Mouse (Mus musculus): ENCODE data around the gene Cdc5l. TPM values are rescaled to one million over a fixed set of nuclear protein-coding genes. Genes with fewer than 3 reads are reported as not detected.
A peak's percentile ranks its signal among the peaks of the same experiment; 100 is the strongest.
"Not testable (repeated sequence)": the region's sequence is repeated elsewhere in the genome, so short reads cannot be mapped to it uniquely, and the experiment has no call there.

The Cdc5l gene
- total RNA-seq (2021): 10 to 100 TPM; 38.0 to 43.4 TPM
- long read RNA-seq, experiment 1, transcript Cdc5l-201 (16 exons, 3,027 nt): major isoform, 26 of 30 reads
- long read RNA-seq, experiment 1, partial matches to known transcripts: 2 of 30 reads
- long read RNA-seq, experiment 1, other reads (novel, unspliced or antisense): 2 of 30 reads
- long read RNA-seq, experiment 2, transcript Cdc5l-201 (16 exons, 3,027 nt): major isoform, 18 of 22 reads
- long read RNA-seq, experiment 2, partial matches to known transcripts: 3 of 22 reads
- long read RNA-seq, experiment 2, other reads (novel, unspliced or antisense): 1 of 22 reads

DNA sequence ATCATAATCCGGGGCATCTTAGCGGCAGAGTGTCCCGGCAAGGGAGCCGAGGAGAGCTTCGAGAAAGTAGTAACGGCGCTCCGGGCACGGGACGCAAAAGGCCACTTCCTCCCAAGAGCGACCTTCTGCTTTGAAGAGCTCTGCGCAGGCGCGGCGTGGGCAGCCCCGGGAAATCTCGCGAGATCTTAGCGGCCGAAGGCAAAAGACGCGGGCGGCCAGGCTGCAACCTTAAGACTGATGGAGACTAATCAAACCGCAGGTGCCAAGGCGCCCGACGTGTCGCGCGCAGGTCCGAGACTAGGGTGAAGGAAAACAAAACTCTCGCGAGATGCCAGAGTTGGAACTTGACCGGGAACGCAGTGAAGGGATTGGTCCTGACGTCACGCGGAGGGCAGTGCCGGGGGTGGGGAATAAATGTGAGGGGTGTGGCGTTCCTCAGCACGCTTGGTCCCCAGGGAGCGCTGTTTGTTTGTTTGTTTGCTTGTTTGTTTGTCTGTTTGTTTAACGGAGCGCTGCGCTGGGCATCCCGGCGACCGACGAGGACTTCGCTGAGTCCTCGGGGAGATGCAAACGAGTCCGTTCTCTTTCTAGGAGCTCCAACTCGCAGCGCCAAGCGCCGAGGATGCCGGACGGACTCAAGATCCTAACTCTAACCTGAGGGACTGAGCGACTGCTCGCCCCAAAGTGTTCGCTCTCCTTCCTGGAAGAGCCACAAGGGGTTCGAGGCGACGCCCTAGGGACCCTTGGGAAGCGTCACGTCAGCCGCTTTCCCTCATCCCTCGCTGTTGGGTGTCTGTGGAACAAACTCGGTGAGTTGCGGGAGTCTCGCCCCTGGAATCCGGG is at the start of gene Cdc5l:
TSS of gene Cdc5l (minus strand) at position 319 of the 843 bp plus-strand sequence.
- intact Hi-C loops (cut with DNase I): no loop called here
- DNase-seq: peak; percentile 97

DNA sequence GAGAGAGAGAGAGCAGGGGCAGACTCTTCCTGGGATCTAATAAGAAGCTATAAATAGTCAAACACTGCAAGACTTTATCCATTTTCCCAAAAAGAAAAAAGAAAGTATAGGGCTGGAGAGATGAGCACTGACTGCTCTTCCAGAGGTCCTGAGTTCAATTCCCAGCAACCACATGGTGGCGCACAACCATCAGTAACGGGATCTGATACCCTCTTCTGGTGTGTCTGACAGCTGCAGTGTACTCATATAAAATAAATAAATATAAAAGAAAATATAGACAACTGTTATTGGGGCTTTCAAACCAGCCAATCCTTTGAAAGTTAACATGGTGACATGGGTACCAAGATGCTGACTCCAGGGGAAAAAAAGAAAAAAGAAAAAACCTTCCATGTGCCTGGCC is 46.9 kb upstream of the Cdc5l start:
- intact Hi-C loops (cut with DNase I): no loop called here
- no peak for DNase-seq

DNA sequence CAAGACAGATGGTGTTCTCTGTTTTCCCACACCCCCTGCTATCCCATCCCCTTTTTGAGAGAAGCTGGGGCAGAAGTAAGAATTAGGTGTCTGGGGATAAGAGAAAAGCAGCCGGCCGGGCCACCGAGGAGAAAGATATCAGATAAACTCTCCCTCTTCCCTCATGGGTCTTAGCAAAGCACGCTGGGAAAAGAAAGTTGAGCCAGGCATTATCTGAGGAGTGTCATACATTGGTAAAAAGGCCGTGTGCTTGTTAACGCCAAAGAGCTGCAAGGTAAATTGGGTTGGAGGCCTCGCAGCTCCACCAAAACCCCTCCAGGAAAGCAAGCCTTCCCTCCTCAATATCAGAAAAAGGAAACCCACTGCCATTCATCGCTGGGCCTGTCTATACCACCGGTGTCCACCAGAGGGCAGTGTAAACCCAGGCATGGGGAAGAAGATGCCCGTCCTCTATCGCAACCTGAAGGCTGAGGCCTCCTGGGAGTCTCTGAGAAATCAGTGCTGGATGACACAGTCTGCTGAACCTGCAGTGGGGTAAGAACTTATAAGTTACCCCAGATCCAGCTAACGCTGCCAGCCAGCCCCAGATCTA is 44.8 kb upstream of the Cdc5l start:
- intact Hi-C loops (cut with DNase I): loop anchor here (1.0 to 5.0 kb wide), 2 partner anchors 74 to 164 kb away; no protein-coding TSS in a partner anchor
- peak; percentile 79 to 89 for DNase-seq

DNA sequence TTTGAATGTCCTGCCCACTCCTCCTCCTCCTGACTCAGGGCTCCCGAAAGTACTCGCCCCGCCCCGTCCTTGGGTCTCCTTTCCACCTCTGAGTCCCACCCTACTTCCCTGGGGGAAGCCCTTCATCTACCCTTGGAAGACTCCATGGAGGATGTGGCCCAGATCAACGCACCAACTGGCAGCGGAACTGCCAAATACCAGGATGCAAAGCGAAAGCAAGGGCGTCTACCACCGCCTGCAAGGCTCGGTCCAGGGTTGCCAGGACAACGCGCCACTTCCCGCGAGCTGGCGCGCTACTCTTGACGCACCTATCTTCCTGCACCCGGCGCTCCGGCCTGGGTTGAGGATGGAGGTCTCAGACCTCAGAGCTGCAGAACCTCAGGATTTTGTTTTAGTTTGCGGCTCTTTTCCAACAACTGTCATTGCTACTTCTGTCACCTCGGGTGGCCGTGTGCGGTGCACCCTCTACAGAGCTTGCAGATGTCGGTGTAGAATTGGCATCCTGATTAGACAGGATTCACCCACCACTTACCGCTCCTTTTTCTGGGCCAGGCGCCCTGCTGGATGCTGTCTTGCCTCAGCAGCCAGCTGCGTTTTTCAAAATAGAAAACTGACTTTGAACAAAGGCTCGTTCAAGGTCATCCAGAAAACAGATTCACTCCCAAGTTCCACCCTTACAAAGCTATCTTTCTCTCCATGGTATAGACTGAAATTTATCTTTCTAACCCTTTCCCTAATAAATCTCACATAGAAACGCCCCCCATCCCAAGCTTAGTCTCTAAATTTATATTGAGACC is 41.3 kb upstream of the Cdc5l start, which contains the start of gene Spats1:
TSS of gene Spats1 (minus strand) at position 747 of the 797 bp plus-strand sequence.
- intact Hi-C loops (cut with DNase I): loop anchor here (5.0 kb wide), 1 partner anchor 167 kb away; no protein-coding TSS in a partner anchor
- peak; percentile 43 to 59 for DNase-seq

DNA sequence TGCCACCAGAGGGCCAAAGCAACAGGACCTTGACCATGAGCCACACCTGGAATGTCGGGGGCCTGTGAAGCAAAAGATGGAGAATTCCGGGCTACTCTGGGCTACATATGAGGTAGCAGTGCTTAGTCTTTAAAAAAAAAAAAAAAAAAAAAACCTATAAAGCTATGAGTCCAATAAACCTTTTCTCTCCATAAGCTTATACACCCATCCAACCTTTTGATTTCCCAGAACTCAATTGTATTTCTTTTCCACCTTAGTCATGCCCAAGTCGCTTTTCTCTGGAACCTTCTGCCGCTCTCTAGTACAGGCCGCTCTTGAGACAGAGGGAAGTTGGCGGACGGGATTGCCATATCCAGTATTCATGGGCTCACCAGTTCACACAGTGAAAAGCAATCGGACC is 40.6 kb upstream of the Cdc5l start:
- intact Hi-C loops (cut with DNase I): no loop called here

DNA sequence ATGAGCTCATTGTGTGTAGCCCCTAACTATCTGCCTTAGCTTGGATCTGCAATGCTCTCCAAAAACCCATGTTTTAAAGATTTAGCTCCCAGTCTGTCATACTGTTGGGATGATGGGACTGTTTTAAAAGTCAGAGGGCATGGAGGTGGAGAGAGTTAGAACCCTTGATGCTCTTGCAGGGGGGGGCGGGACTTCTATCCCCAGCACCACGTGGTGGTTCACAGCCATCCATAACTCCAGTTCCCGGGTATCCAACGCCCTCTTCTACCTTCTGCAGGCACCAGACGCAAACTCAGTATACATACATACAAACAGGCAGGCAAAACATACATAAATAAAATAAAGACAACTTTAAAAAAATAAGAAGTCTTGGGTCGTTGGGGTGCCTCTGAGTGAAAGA is 40.1 kb upstream of the Cdc5l start:
- no peak for DNase-seq
- intact Hi-C loops (cut with DNase I): no loop called here

More for the DNA sequence above, 40.6 kb upstream of the Cdc5l start:
- DNase-seq: no peak

DNA sequence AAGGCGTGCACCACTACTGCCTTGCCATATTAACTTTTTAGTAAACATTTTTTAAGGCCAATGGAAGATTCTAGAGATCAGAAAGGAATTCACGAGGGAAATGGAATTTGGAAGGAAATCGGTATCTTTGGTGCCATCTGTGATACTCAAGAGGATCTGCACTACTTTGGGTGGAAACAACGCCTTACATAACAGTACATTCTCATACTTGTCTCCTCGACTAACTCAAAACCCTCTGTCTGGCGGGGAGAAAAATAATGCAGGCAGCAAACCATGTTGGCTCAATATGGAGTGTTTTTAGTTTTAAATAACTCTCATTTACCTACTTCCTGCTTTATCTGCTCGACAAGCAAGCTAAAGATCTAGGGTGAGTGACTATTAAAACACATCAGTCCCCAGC is 37.2 kb upstream of the Cdc5l start:
- DNase-seq: no peak
- intact Hi-C loops (cut with DNase I): no loop called here

DNA sequence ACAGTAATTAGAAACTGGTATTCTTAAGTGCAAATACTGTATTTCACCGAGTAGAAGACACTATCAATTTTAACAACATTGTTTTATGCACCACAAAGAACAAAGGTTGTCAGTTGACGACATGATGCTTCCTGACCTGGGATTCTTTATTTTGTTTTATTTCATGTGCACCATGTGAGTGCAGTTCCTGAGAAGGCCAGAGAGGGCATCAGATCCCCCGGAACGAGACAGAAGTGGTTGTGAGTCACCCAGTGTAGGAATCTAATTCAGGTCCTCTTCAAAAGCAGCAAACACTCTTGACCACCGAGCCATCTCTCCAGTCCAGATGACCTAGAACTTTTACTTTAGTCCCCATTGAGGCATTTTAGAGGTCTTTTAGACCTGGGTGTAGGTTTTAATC is 34.8 kb upstream of the Cdc5l start:
- intact Hi-C loops (cut with DNase I): no loop called here
- DNase-seq: no peak

DNA sequence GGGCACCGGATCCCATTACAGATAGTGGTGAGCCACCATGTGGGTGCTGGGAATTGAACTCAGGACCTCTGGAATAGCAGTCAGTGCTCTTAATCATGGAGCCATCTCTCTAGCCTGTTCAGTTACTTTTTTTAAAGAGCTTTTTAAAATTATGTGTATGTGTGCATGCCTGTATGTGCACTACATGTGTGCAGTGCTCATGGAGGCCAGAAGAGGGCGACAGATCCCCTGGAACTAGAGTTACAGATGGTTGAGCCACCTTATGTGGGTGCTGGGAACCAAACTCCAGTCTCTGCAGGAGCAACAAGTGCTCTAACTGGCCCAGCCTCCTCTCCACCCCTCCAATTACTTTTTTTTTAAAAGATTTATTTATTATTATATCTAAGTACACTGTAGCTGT is 33.2 kb upstream of the Cdc5l start:
- no peak for DNase-seq
- intact Hi-C loops (cut with DNase I): no loop called here

DNA sequence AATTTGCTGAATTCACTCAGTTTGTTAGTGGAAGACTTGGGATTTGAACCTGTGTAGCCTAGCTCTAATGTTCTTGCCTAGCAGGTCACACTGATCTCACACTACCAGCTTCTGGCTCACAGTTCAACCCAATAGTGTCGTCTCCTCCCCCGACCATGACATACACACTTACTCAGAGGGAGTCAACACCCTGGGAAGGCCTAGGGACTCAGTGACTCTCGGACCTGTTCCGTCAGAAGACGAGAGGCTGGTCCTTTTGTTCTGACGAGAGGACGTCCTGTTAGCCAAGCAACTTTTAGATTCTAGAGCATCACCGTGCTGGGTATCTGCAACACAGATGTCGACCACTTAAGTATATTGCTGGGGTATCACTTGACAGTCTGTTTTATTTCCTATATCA is 30.7 kb upstream of the Cdc5l start:
- intact Hi-C loops (cut with DNase I): no loop called here
- no peak for DNase-seq

DNA sequence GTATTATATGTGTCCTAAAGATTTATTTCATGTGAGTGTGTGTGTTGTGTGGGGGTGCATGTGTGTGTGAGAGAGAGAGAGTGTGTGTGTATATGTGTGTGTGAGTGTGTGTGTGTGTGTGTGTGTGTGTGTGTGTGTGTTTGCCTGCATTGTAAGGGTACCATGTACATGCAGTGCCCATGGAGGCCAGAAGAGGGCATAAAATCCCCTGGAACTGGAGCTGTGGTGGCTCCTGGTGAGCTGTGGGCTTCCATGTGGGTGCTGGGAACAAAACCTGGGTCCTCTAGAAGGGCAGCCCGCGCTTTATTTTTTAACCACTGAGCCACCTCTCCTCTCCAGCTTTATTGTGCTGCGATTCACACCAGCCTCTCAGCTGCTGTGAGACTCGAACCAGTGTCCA is 29.0 kb upstream of the Cdc5l start:
- intact Hi-C loops (cut with DNase I): no loop called here
- no peak for DNase-seq

DNA sequence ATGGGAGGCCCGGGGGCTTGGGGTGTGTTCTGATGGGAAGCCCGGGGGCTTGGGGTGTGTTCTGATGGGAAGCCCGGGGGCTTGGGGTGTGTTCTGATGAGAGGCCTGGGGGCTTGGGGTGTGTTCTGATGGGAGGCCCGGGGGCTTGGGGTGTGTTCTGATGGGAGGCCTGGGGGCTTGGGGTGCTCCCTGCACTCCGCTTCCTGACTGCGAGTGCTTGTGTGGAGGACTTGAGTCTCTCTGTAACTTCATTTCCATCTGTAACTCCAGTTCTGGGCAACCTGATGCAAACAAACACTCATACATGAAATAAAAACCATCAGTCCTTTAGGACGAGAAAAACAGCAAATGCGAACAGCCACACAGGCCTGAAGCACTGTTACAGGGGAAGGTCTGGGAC is 25.5 kb upstream of the Cdc5l start:
- intact Hi-C loops (cut with DNase I): no loop called here
- no peak for DNase-seq

DNA sequence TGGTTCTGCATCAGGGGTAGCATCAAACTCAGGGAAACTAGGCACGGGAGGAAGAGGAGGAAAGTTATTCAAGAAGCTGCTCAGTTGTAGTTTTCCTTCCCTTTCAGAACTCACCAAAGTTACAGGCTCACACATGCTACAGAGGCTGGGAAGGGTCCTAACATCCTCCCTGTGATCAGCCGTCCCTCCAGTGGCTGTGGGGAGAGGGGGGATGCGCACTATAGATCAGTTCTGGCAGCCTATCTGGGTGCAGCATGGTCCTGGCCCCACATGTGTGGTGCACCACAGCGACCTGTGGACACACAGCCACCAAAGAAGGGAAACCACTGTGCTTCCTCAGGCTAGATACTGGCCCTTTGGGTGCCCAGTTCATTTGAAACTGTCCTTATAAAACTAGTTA is 25.0 kb upstream of the Cdc5l start:
- no peak for DNase-seq
- intact Hi-C loops (cut with DNase I): no loop called here

DNA sequence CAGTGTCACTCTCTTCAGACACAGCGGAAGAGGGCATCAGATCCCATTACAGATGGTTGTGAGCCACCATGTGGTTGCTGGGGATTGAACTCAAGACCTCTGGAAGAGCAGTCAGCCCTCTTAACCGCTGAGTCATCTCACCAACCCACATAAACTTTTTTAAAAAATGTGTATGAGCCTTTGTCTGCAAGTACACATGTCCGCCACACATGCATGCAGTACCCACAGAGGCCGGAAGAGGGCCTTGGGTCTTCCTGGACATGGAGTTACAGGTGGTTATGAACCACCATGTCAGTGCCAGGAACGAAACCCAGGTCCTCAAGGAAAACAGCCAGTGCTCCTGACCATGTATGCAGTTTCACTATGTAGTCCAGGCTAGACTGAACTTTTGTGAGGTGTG is 23.9 kb upstream of the Cdc5l start:
- intact Hi-C loops (cut with DNase I): no loop called here
- DNase-seq: no peak

DNA sequence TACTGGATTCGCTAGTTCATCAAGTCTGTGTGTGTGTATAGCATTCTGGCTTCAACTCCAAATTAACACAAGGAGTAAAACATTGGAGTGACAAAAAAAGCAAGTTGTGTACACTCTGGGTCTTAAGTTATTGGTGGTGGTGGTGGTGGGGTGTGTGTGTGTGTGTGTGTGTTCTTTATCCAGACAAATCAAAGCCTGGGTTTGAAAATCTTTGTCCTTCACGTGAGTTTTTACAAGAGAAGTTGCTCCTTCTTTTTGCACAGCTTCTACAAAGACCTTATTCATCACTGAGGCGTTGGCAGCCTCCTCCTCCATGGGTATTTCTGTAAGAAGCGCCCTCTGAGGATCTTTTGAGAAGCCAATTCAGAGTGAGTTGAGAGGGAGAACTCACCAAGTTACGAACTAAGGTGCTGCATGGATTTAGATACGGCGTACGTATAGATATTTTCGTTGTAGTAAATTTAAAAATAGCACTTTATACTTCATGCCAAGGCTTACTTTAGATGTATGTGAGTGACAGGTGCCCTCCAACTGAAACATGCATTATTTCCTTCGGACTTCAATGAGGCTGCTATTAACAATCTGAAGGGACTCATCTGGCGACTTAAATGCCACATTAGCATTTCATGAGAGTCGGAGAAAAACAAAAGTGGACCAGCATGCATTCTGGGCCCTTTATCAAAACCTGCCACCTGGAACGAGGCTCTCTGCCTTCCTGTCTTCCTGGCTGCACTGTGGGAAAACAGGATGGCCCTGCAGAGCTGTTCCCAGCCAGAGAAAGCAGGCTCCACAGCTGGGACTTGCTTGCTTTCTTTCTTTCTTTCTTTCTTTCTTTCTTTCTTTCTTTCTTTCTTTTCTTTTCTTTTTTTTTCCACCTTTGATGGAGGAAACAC is 23.0 kb upstream of the Cdc5l start:
- no peak for DNase-seq
- intact Hi-C loops (cut with DNase I): no loop called here

DNA sequence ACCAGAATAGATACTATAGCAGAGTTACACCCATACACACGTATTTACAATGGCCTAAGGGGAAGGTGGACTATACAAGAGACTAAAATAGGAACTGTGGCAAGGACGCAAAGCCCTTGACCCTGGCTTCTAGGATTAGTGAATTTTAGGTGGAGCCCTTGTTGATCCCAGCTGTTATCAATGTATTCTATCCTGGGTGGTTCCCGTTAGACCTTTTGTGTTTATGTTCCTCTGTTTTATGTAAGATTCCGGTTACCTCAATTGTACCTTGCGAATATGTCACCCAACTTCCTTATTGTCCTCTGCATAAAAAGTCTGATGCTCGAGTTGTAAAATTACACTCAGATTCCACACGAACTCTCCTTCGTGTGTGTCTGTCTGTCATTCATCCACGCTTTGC is 22.2 kb upstream of the Cdc5l start:
- intact Hi-C loops (cut with DNase I); DNase-seq: not testable (repeated sequence)

DNA sequence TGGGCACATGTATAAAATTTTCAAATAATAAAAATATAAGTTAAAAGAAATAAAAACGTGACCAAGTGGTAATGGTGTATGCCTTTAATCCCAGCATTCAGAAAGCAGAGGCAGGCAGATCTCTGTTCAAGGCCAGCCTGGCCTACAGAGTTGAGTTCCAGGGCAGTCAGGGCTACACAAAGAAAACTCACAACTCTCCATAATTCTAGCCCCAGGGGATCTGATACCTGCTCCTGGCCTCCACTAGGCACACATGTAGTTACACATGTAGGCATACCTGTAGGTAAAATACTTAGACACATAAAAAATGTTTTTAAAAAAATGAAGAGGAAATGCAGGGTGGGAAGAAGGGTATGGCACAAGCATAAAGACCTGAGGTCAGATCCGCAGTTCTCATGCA is 21.3 kb upstream of the Cdc5l start:
- intact Hi-C loops (cut with DNase I): no loop called here
- DNase-seq: no peak

DNA sequence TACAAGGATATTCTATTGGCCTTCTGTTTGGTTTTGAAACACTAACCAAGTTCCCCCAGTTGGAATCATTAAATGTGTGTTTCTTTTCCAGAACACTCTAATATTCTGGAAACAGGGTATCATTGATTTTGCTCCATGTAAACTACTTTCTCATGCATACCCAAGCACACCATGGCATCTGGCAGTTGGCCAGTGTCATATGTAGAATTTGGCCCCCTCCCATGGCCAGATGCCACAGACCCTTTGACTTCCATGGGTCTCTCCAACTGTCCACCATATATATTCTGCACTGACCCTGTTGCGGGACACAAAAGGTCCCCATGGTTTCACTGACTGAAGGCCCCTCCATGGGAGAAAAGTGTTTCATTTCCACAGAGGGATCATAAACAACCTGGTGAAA is 18.7 kb upstream of the Cdc5l start:
- intact Hi-C loops (cut with DNase I): no loop called here
- no peak for DNase-seq

DNA sequence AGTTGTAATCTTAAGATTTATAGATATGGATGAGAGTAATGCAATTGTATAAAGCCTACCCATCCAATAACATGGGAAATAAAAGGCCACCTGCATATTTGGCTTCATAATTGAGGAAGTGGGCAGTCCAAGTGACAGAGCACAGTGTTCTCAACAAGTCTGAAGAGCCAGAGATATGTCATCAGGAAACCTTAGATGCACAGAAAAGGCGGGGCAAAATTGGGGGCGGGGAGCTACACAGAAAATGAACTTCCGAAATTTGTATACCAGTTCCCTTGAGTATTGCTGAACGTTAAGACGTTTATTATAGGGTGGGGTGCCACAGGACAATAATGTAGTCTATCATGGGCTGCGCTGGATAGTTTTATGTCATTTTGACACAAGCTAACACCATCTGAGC is 16.6 kb upstream of the Cdc5l start:
- no peak for DNase-seq
- intact Hi-C loops (cut with DNase I): no loop called here

DNA sequence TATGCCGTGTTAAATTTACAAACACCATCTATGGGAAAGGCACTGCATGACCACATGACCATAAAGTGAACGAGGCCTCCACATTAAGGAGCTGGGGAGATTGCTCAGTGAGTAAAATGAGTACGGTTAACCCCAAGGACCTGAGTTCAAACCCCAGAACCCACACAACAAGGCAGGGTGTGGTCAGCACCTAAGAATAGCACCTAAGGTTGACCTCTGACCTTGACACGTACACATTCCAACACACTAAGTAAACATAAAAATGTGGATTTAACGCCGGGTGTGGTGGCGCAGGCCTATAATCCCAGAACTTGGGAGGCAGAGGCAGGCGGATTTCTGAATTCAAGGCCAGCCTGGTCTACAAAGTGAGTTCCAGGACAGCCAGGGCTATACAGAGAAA is 16.0 kb upstream of the Cdc5l start:
- intact Hi-C loops (cut with DNase I): no loop called here
- DNase-seq: no peak
